Mouse (Mus musculus) MEL (cell line): ENCODE results near the gene Taldo1. TPM values are rescaled to one million over a fixed set of nuclear protein-coding genes. Genes with fewer than 3 reads are reported as not detected.

Source experiments
- DNase-seq: peaks from one replicate; pipeline ENCODE4 v3.0.0; 2011; ENCODE audit warnings: low read depth, low spot score
- H3K27ac ChIP-seq: 2 replicates; pipeline ENCODE4 v1.5.1; 2012; ENCODE audit warnings: low read depth, mild to moderate bottlenecking, control low read depth, low read length, moderate library complexity; ENCODE audit not compliant: control insufficient read depth
- H3K27me3 ChIP-seq, 2 experiments: fragments of 150-350 bp in 1 of 2; sonication (generic) in 1 of 2; 2 replicates each; pipeline ENCODE4 v1.6.1; 2012; ENCODE audit warnings: low read length in 2 of 2, mild to moderate bottlenecking in 2 of 2, improper control_type of control experiment in 1 of 2, moderate library complexity in 1 of 2; ENCODE audit not compliant: insufficient read depth in 2 of 2, control insufficient read depth in 1 of 2
- H3K36me3 ChIP-seq, 2 experiments: 2 replicates each; pipeline ENCODE4 v1.6.1; 2012 to 2014; ENCODE audit warnings: low read length in 2 of 2, improper control_type of control experiment in 1 of 2, inconsistent platforms in 1 of 2, mild to moderate bottlenecking in 1 of 2; ENCODE audit not compliant: insufficient read depth in 2 of 2, control insufficient read depth in 1 of 2
- H3K4me1 ChIP-seq, 2 experiments: fragments of 150-350 bp in 1 of 2; sonication (generic) in 1 of 2; 2 replicates each; pipeline ENCODE4 v1.6.1; 2012; ENCODE audit warnings: low read length in 2 of 2, improper control_type of control experiment in 1 of 2, mild to moderate bottlenecking in 1 of 2; ENCODE audit not compliant: insufficient read depth in 2 of 2, control insufficient read depth in 1 of 2
- H3K4me3 ChIP-seq, 2 experiments: fragments of 150-350 bp in 1 of 2; sonication (generic) in 1 of 2; 2 replicates each; pipeline ENCODE4 v1.5.1; 2012; ENCODE audit warnings: low read depth in 2 of 2, low read length in 2 of 2, mild to moderate bottlenecking in 2 of 2, moderate library complexity in 2 of 2, control low read depth in 1 of 2, improper control_type of control experiment in 1 of 2; ENCODE audit not compliant: control insufficient read depth in 1 of 2, insufficient read depth in 1 of 2
- H3K79me2 ChIP-seq: 2 replicates; pipeline ENCODE4 v1.6.1; 2012; ENCODE audit warnings: mild to moderate bottlenecking, low read length, moderate library complexity; ENCODE audit not compliant: control insufficient read depth, poor library complexity, insufficient read depth
- H3K9ac ChIP-seq: 2 replicates; pipeline ENCODE4 v1.6.1; 2012; ENCODE audit warnings: low read depth, mild to moderate bottlenecking, control low read depth, low read length, moderate library complexity; ENCODE audit not compliant: control insufficient read depth, poor library complexity, severe bottlenecking
- H3K9me3 ChIP-seq: fragments of 150-350 bp; sonication (generic); replicated peaks from 2 replicates; pipeline ENCODE4 v1.6.1; 2012; ENCODE audit warnings: mild to moderate bottlenecking, low read length, improper control_type of control experiment, moderate library complexity; ENCODE audit not compliant: insufficient read depth
- BHLHE40 ChIP-seq: IDR thresholded peaks from 2 replicates; pipeline ENCODE4 v1.6.1; 2012; ENCODE audit warnings: low read depth, mild to moderate bottlenecking, inconsistent platforms, low read length, improper control_type of control experiment, borderline replicate concordance
- CTCF ChIP-seq, 3 experiments: IDR thresholded peaks in 2 of 3; conservative IDR thresholded peaks in 1 of 3; 2 replicates each; pipeline ENCODE4 v1.5.1; 2011 to 2012; ENCODE audit warnings: low read length in 3 of 3, low read depth in 2 of 3, mild to moderate bottlenecking in 2 of 3, improper control_type of control experiment in 1 of 3, inconsistent platforms in 1 of 3, mixed read lengths in 1 of 3, moderate library complexity in 1 of 3; ENCODE audit not compliant: control insufficient read depth in 1 of 3, insufficient read depth in 1 of 3, poor library complexity in 1 of 3, severe bottlenecking in 1 of 3
- E2F4 ChIP-seq: IDR thresholded peaks from 2 replicates; pipeline ENCODE4 v1.6.1; 2011; ENCODE audit warnings: low read depth, low read length, improper control_type of control experiment, borderline replicate concordance
- EP300 ChIP-seq, 2 experiments: IDR thresholded peaks; 2 replicates each; pipeline ENCODE4 v1.6.1; 2011; ENCODE audit warnings: improper control_type of control experiment in 2 of 2, low read length in 2 of 2, low read depth in 1 of 2, mild to moderate bottlenecking in 1 of 2
- GABPA ChIP-seq: IDR thresholded peaks from 2 replicates; pipeline ENCODE4 v1.6.1; 2012; ENCODE audit warnings: low read depth, mild to moderate bottlenecking, inconsistent platforms, low read length, improper control_type of control experiment, moderate library complexity
- MAFK ChIP-seq: IDR thresholded peaks from 2 replicates; pipeline ENCODE4 v1.6.1; 2011; ENCODE audit warnings: low read depth, mild to moderate bottlenecking, low read length, improper control_type of control experiment, borderline replicate concordance
- MAZ ChIP-seq: IDR thresholded peaks from 2 replicates; pipeline ENCODE4 v1.6.1; 2012; ENCODE audit warnings: low read depth, mild to moderate bottlenecking, inconsistent platforms, low read length, improper control_type of control experiment
- MXI1 ChIP-seq: IDR thresholded peaks from 2 replicates; pipeline ENCODE4 v1.6.1; 2011; ENCODE audit warnings: mild to moderate bottlenecking, low read depth, low read length, improper control_type of control experiment
- MYC ChIP-seq: IDR thresholded peaks from 2 replicates; pipeline ENCODE4 v1.6.1; 2011; ENCODE audit warnings: low read depth, mild to moderate bottlenecking, low read length, improper control_type of control experiment, moderate library complexity
- NELFE ChIP-seq: IDR thresholded peaks from 2 replicates; pipeline ENCODE4 v1.6.1; 2011; ENCODE audit warnings: low read depth, low read length, improper control_type of control experiment
- RAD21 ChIP-seq: IDR thresholded peaks from 2 replicates; pipeline ENCODE4 v1.6.1; 2011; ENCODE audit warnings: mild to moderate bottlenecking, low read depth, low read length, improper control_type of control experiment
- RCOR1 ChIP-seq: IDR thresholded peaks from 2 replicates; pipeline ENCODE4 v1.6.1; 2012; ENCODE audit warnings: low read depth, mild to moderate bottlenecking, inconsistent platforms, low read length, improper control_type of control experiment
- SIN3A ChIP-seq: IDR thresholded peaks from 2 replicates; pipeline ENCODE4 v1.6.1; 2012; ENCODE audit warnings: low read length, improper control_type of control experiment, inconsistent platforms
- SMC3 ChIP-seq: IDR thresholded peaks from 2 replicates; pipeline ENCODE4 v1.6.1; 2011; ENCODE audit warnings: low read depth, low read length, improper control_type of control experiment
- TBP ChIP-seq: IDR thresholded peaks from 2 replicates; pipeline ENCODE4 v1.8.0; 2011; ENCODE audit warnings: low read depth, low read length, improper control_type of control experiment
- TCF12 ChIP-seq: IDR thresholded peaks from 2 replicates; pipeline ENCODE4 v1.6.1; 2014; ENCODE audit warnings: low read depth, mild to moderate bottlenecking, inconsistent platforms, low read length, improper control_type of control experiment, moderate library complexity
- USF1 ChIP-seq: IDR thresholded peaks from 2 replicates; pipeline ENCODE4 v1.6.1; 2014; ENCODE audit warnings: low read depth, mild to moderate bottlenecking, inconsistent platforms, low read length, improper control_type of control experiment, moderate library complexity
- ZC3H11A ChIP-seq: IDR thresholded peaks from 2 replicates; pipeline ENCODE4 v1.6.1; 2012; ENCODE audit warnings: low read depth, mild to moderate bottlenecking, inconsistent platforms, low read length, improper control_type of control experiment
- ZKSCAN1 ChIP-seq: IDR thresholded peaks from 2 replicates; pipeline ENCODE4 v1.6.1; 2012; ENCODE audit warnings: low read depth, mild to moderate bottlenecking, inconsistent platforms, low read length, improper control_type of control experiment, moderate library complexity
- polyA plus RNA-seq, 2 experiments: library from polyadenylated mRNA; stranded (reverse) in 1 of 2; unstranded in 1 of 2; fragments of >175 nt in 1 of 2; fragments of >200 nt in 1 of 2; gene quantifications; 2 replicates each; pipeline versions ENCODE4 v1.2.1 to v1.2.4; 2012; ENCODE audit warnings: low replicate concordance in 2 of 2, low read depth in 1 of 2; ENCODE audit not compliant: insufficient read length in 2 of 2, insufficient read depth in 1 of 2, missing spikeins in 1 of 2
- total RNA-seq: library from RNA; depleted of rRNA; stranded (reverse); fragments of 300-350 nt; gene quantifications from 2 replicates; pipeline ENCODE4 v1.2.3, GENCODE M21; 2012

Gene Taldo1
- total and polyA plus RNA-seq, 3 experiments = 298 to 415 TPM; not detected in 1

- no peak for TF ChIP-seq ZKSCAN1
- TF ChIP-seq NELFE = peak; percentile 43; the same call in 1 of the 2 replicates
- no peak for TF ChIP-seq MYC
- TF ChIP-seq BHLHE40 = no peak
- peak; percentile 18 to 31; a peak in 2 of 4 replicates for TF ChIP-seq EP300 (IDR thresholded peaks at IDR 0.05; ENCODE audit: low read depth in 1 of 2, low read length in 2 of 2)
- TF ChIP-seq CTCF (IDR thresholded peaks at IDR 0.05 in 2 of 3, conservative IDR thresholded peaks at IDR 0.05 in 1 of 3; ENCODE audit: control insufficient read depth in 1 of 3, insufficient read depth in 1 of 3, low read depth in 2 of 3, low read length in 3 of 3, poor library complexity in 1 of 3, severe bottlenecking in 1 of 3) = no peak
- no peak for TF ChIP-seq GABPA
- TF ChIP-seq RAD21 = no peak
Observed at GRCm38 (mm10) chr7:141369918-141370317, 22.1 kb upstream of the Taldo1 start (continued).

DNA sequence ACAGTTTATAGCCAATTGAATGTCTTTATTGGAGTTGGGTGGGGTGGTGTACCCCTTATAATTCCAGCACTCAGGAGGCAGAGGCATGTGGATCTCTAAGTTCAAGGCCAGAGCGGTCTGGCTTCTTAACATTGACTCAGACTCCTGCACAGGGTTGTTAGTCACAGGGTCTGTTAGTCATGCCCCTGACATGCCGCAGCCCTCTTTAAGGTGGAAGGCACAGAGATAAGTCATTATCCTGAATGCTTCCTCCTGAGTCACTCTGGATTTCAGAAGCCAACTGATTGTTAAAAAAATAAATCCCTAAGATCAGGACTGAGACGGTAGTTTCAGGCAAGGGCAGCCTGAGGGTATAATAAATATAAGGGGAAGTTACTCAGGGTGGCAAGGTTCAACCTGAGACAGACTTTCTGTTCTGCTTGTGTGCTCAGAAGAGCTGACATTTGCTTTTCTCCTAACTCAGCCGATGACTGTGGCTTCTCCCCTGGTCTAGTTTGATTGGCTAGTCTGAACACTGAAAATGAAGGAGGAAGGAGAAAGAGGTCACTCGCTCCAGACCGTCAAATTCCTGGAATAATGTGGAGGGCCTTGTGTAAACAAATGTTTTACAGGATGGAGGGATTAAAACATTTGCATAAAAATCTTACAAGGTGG is 19.9 kb upstream of the Taldo1 start:
- Histone ChIP-seq H3K9ac (no peak overlapping the region), H3K36me3 (peaks cover 0 to 15% of the 10 kb centered on the region in 2 experiments; a peak in 2 of 4 replicates), H3K27ac (no peak overlapping the region), H3K4me1 (peaks cover 8 to 19% of the 10 kb centered on the region in 2 experiments), H3K4me3 (no peak overlapping the region), H3K79me2 (no peaks in the 10 kb centered on the region), H3K27me3 (no peaks in the 10 kb centered on the region), H3K9me3 (no peaks in the 10 kb centered on the region)
- no peak for TF ChIP-seq MAFK
- 0 out of 2 replicates have a peak, but pooled peaks have one; percentile 30 for TF ChIP-seq RCOR1
- no peak for TF ChIP-seq SMC3
- no peak for TF ChIP-seq MXI1
- TF ChIP-seq ZC3H11A = no peak
- TF ChIP-seq USF1 = no peak
- no peak for TF ChIP-seq MAZ
- no peak for TF ChIP-seq NELFE
- TF ChIP-seq TBP = no peak
- TF ChIP-seq TCF12 = no peak
- TF ChIP-seq MYC = no peak
- TF ChIP-seq SIN3A = peak; percentile 31; the same call in 1 of the 2 replicates
- no peak for TF ChIP-seq E2F4
- peak; percentile 65 for DNase-seq
